Mouse (Mus musculus) ZHBTc4 (cell line): ENCODE results near the gene Dpm3.
"Not testable (repeated sequence)": the region's sequence is repeated elsewhere in the genome, so short reads cannot be mapped to it uniquely, and the experiment has no call there.

Experiments used
- DNase-seq: peaks from one replicate; pipeline ENCODE4 v3.0.0-alpha.2; 2011; ENCODE audit warnings: low read depth, low spot score

Dpm3 gene

GRCm38 (mm10) chr3:89259076-89259475 lies at the start of gene Dpm3:
Gene Dpm3, plus strand, starts transcription at chr3:89259358.
- peak; percentile 67 for DNase-seq

- DNase-seq: no peak
These were observed 49.4 kb upstream of the Dpm3 start for GRCm38 (mm10) chr3:89209731-89210130.

GRCm38 (mm10) chr3:89210162-89210561 lies 49.0 kb upstream of the Dpm3 start:
- DNase-seq: no peak

GRCm38 (mm10) chr3:89210731-89211130 lies 48.4 kb upstream of the Dpm3 start:
- no peak for DNase-seq

GRCm38 (mm10) chr3:89213803-89214530 lies 45.2 kb upstream of the Dpm3 start:
- peak; percentile 96 for DNase-seq

- no peak for DNase-seq
These were observed 44.3 kb upstream of the Dpm3 start, which contains the start of gene Thbs3 for GRCm38 (mm10) chr3:89214681-89215411. Gene Thbs3, plus strand, starts transcription at chr3:89215180.

GRCm38 (mm10) chr3:89215853-89216252 lies 43.3 kb upstream of the Dpm3 start:
- DNase-seq: peak; percentile 92

GRCm38 (mm10) chr3:89216407-89216806 lies 42.8 kb upstream of the Dpm3 start:
- DNase-seq: not testable (repeated sequence)

GRCm38 (mm10) chr3:89218271-89218670 lies 40.9 kb upstream of the Dpm3 start:
- no peak for DNase-seq

- no peak for DNase-seq
These were observed 39.6 kb upstream of the Dpm3 start for GRCm38 (mm10) chr3:89219546-89219945.

GRCm38 (mm10) chr3:89221167-89221566 lies 38.0 kb upstream of the Dpm3 start:
- DNase-seq: no peak

- no peak for DNase-seq
These were observed 34.4 kb upstream of the Dpm3 start for GRCm38 (mm10) chr3:89224796-89225195.

- DNase-seq: peak; percentile 53
These were observed 33.8 kb upstream of the Dpm3 start for GRCm38 (mm10) chr3:89225321-89225815.

- peak; percentile 92 for DNase-seq
These were observed 33.2 kb upstream of the Dpm3 start for GRCm38 (mm10) chr3:89225918-89226317.

- DNase-seq: no peak
These were observed 32.8 kb upstream of the Dpm3 start for GRCm38 (mm10) chr3:89226361-89226760.

- no peak for DNase-seq
These were observed 32.3 kb upstream of the Dpm3 start, which contains the start of gene Mtx1 for GRCm38 (mm10) chr3:89226900-89227299. Gene Mtx1, minus strand, starts transcription at chr3:89227088.

- peak; percentile 97 for DNase-seq
These were observed 31.6 kb upstream of the Dpm3 start for GRCm38 (mm10) chr3:89227307-89228179.

- DNase-seq: peak; percentile 95
These were observed 31.0 kb upstream of the Dpm3 start for GRCm38 (mm10) chr3:89228180-89228549.

- no peak for DNase-seq
These were observed 30.3 kb upstream of the Dpm3 start, which contains the start of gene Muc1 for GRCm38 (mm10) chr3:89228836-89229235. Gene Muc1, plus strand, starts transcription at chr3:89229057.

GRCm38 (mm10) chr3:89229276-89229675 lies 29.9 kb upstream of the Dpm3 start:
- DNase-seq: peak; percentile 83

GRCm38 (mm10) chr3:89230561-89230960 lies 28.6 kb upstream of the Dpm3 start:
- no peak for DNase-seq

- DNase-seq: no peak
These were observed 27.8 kb upstream of the Dpm3 start for GRCm38 (mm10) chr3:89231345-89231744.
